Mouse (Mus musculus) small intestine, adult 2 months (tissue): Measurements from ENCODE around the gene Elane.

ENCODE experiments used
- CTCF ChIP-seq: fragments of 200-500 bp; IDR thresholded peaks from 2 replicates; pipeline ENCODE4 v1.5.1; 2012; ENCODE audit warnings: low read depth, mild to moderate bottlenecking, control low read depth, inconsistent platforms, low read length, moderate library complexity, mixed read lengths; ENCODE audit not compliant: insufficient replicate concordance, insufficient read length; ENCODE audit errors: extremely low read depth
- POLR2A ChIP-seq: fragments of 200-500 bp; IDR thresholded peaks from 2 replicates; pipeline ENCODE4 v1.6.1; 2012; ENCODE audit warnings: low read depth, mild to moderate bottlenecking, control low read depth, inconsistent platforms, low read length, moderate library complexity

DNA sequence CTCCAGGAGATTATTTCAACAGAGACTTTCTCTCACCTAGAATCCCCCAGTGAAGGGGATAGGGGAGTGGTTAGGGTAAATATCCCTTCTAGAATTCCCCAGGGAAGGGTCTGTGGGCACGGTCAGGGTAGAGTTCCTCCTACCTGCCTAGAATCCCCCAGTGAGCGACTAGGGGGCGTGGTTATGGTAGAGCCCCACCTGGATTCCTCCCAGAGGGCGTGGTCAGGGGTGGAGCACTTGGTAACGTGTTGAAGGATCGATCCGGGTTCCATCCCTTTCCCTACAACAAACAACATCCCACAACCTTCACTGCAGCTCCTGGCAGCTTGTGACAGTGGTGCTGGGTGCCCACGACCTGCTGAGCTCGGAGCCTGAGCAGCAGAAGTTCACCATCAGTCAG, 5.3 kb upstream of the Elane start:
- no peak for TF ChIP-seq POLR2A
- TF ChIP-seq CTCF: no peak
